Mouse (Mus musculus) ES-Bruce4 (cell line): ENCODE results near the gene Ap4s1.

ENCODE experiments used
- CTCF ChIP-seq: IDR thresholded peaks from one replicate; pipeline ENCODE4 v1.8.1; 2011; ENCODE audit warnings: low read depth, low read length
- POLR2A ChIP-seq: IDR thresholded peaks from one replicate; pipeline ENCODE4 v1.8.1; 2011; ENCODE audit warnings: low read length; ENCODE audit not compliant: insufficient read depth

DNA sequence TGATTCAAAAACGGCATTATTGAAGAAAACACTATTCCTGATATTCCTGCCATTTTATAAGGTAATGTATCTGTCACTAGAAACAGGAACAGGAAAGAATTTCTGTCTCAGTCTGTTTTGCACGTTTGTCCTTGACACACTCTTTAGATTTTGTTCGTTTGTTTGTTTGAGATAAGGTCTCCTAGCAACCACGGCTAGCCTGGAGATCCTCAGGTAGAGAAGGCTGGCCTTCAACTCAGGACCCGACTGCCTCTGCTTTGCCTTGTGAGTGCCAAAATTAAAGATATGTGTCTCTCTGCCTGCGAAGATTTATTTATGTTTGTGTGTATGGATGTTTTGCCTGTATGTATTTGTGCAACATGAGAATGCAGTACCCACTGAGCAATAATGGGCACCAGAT is 49.0 kb upstream of the Ap4s1 start:
- no peak for TF ChIP-seq CTCF
- no peak for TF ChIP-seq POLR2A
